Mouse (Mus musculus) kidney, adult 2 months (tissue): Measurements from ENCODE around the gene Cdc34b.

Experiments
- CTCF ChIP-seq: fragments of 200-500 bp; conservative IDR thresholded peaks from 2 replicates; pipeline ENCODE4 v1.5.1; 2011; ENCODE audit warnings: low read depth, mild to moderate bottlenecking, control low read depth, low read length, moderate library complexity, mixed read lengths; ENCODE audit not compliant: insufficient read depth, insufficient read length
- POLR2A ChIP-seq: fragments of 200-500 bp; IDR thresholded peaks from one replicate; pipeline ENCODE4 v1.6.1; 2011; ENCODE audit warnings: low read depth, low read length, control low read depth

- TF ChIP-seq POLR2A (no peak), CTCF (no peak)
Measured at GRCm38 (mm10) chr11:94719216-94719615, 22.4 kb upstream of the Cdc34b start.
